Mouse (Mus musculus): ENCODE data around the gene Adamts10. TPM values are rescaled to one million over a fixed set of nuclear protein-coding genes. Genes with fewer than 3 reads are reported as not detected.

The Adamts10 gene
- polyA plus RNA-seq, 1 experiment from 2014 or later, result 45.9 TPM

- no peak overlapping the region for H3K4me2 ChIP-seq (ENCODE audit: low read depth, low read length)
- ATAC-seq (ENCODE audit: low read depth), result no peak
- no peaks in the 10 kb centered on the region for H3K4me1 ChIP-seq (ENCODE audit: control insufficient read depth, insufficient read depth, low read length)
- WGBS, result 96% methylated on average over 4 of the region's 4 CpGs
- H3K27me3 ChIP-seq (ENCODE audit: control insufficient read depth, insufficient read depth, low read length), result no peaks in the 10 kb centered on the region
- no peak overlapping the region for H3K9ac ChIP-seq (replicated peaks; ENCODE audit: low read depth, low read length)
- no peak overlapping the region for H3K27ac ChIP-seq (ENCODE audit: low read depth, low read length)
- H3K36me3 ChIP-seq (ENCODE audit: control insufficient read depth, insufficient read depth, low read length), result peaks cover 26% of the 10 kb centered on the region; the same call in 1 of the 2 replicates
- no peaks in the 10 kb centered on the region for H3K9me3 ChIP-seq (ENCODE audit: control insufficient read depth, low read length)
- H3K4me3 ChIP-seq (ENCODE audit: low read depth, low read length), result no peak overlapping the region
These were observed 15.9 kb downstream of the Adamts10 start for GRCm38 (mm10) chr17:33539878-33540277.

- no peaks in the 10 kb centered on the region for H3K27me3 ChIP-seq (ENCODE audit: control insufficient read depth, insufficient read depth, low read length)
- peaks cover 19% of the 10 kb centered on the region for H3K36me3 ChIP-seq (ENCODE audit: control insufficient read depth, insufficient read depth, low read length)
- H3K9ac ChIP-seq (replicated peaks; ENCODE audit: low read depth, low read length), result no peak overlapping the region
- ATAC-seq (ENCODE audit: low read depth), result no peak
- no peak overlapping the region for H3K4me3 ChIP-seq (ENCODE audit: low read depth, low read length)
- H3K27ac ChIP-seq (ENCODE audit: low read depth, low read length), result no peak overlapping the region
- WGBS, result 98% methylated on average over 6 of the region's 6 CpGs
- H3K4me2 ChIP-seq (ENCODE audit: low read depth, low read length), result no peak overlapping the region
- no peaks in the 10 kb centered on the region for H3K4me1 ChIP-seq (ENCODE audit: control insufficient read depth, insufficient read depth, low read length)
- no peaks in the 10 kb centered on the region for H3K9me3 ChIP-seq (ENCODE audit: control insufficient read depth, low read length)
These were observed 25.2 kb downstream of the Adamts10 start for GRCm38 (mm10) chr17:33549212-33549611.

GRCm38 (mm10) chr17:33550388-33550787 is 26.4 kb downstream of the Adamts10 start:
- Histone ChIP-seq H3K4me2 (ENCODE audit: low read depth, low read length) (no peak overlapping the region), H3K9me3 (ENCODE audit: control insufficient read depth, low read length) (no peaks in the 10 kb centered on the region), H3K4me1 (ENCODE audit: control insufficient read depth, insufficient read depth, low read length) (no peaks in the 10 kb centered on the region), H3K9ac (replicated peaks; ENCODE audit: low read depth, low read length) (no peak overlapping the region), H3K27me3 (ENCODE audit: control insufficient read depth, insufficient read depth, low read length) (no peaks in the 10 kb centered on the region), H3K4me3 (ENCODE audit: low read depth, low read length) (no peak overlapping the region), H3K36me3 (ENCODE audit: control insufficient read depth, insufficient read depth, low read length) (peaks cover 19% of the 10 kb centered on the region), H3K27ac (ENCODE audit: low read depth, low read length) (no peak overlapping the region)
- WGBS, result 89% methylated on average over 10 of the region's 10 CpGs
- ATAC-seq (ENCODE audit: low read depth), result no peak

GRCm38 (mm10) chr17:33552113-33552512 is 28.1 kb downstream of the Adamts10 start:
- H3K4me1 ChIP-seq (ENCODE audit: control insufficient read depth, insufficient read depth, low read length), result no peaks in the 10 kb centered on the region
- H3K4me3 ChIP-seq (ENCODE audit: low read depth, low read length), result no peak overlapping the region
- H3K36me3 ChIP-seq (ENCODE audit: control insufficient read depth, insufficient read depth, low read length), result peaks cover 19% of the 10 kb centered on the region
- no peak overlapping the region for H3K9ac ChIP-seq (replicated peaks; ENCODE audit: low read depth, low read length)
- H3K27me3 ChIP-seq (ENCODE audit: control insufficient read depth, insufficient read depth, low read length), result no peaks in the 10 kb centered on the region
- ATAC-seq (ENCODE audit: low read depth), result no peak
- 94% methylated on average over 4 of the region's 4 CpGs for WGBS
- H3K27ac ChIP-seq (ENCODE audit: low read depth, low read length), result no peak overlapping the region
- no peaks in the 10 kb centered on the region for H3K9me3 ChIP-seq (ENCODE audit: control insufficient read depth, low read length)
- H3K4me2 ChIP-seq (ENCODE audit: low read depth, low read length), result no peak overlapping the region

GRCm38 (mm10) chr17:33552964-33553363 is 29.0 kb downstream of the Adamts10 start:
- ATAC-seq (ENCODE audit: low read depth), result no peak
- Histone ChIP-seq H3K4me1 (ENCODE audit: control insufficient read depth, insufficient read depth, low read length) (no peaks in the 10 kb centered on the region), H3K9ac (replicated peaks; ENCODE audit: low read depth, low read length) (no peak overlapping the region), H3K4me3 (ENCODE audit: low read depth, low read length) (no peak overlapping the region), H3K27me3 (ENCODE audit: control insufficient read depth, insufficient read depth, low read length) (no peaks in the 10 kb centered on the region), H3K9me3 (ENCODE audit: control insufficient read depth, low read length) (no peaks in the 10 kb centered on the region), H3K4me2 (ENCODE audit: low read depth, low read length) (no peak overlapping the region), H3K36me3 (ENCODE audit: control insufficient read depth, insufficient read depth, low read length) (peaks cover 19% of the 10 kb centered on the region), H3K27ac (ENCODE audit: low read depth, low read length) (no peak overlapping the region)
- 60% methylated on average over 4 of the region's 4 CpGs for WGBS

GRCm38 (mm10) chr17:33554536-33554935 is 30.5 kb downstream of the Adamts10 start:
- H3K9me3 ChIP-seq (ENCODE audit: control insufficient read depth, low read length), result no peaks in the 10 kb centered on the region
- no peak overlapping the region for H3K4me3 ChIP-seq (ENCODE audit: low read depth, low read length)
- ATAC-seq (ENCODE audit: low read depth), result no peak
- H3K27ac ChIP-seq (ENCODE audit: low read depth, low read length), result no peak overlapping the region
- no peak overlapping the region for H3K9ac ChIP-seq (replicated peaks; ENCODE audit: low read depth, low read length)
- H3K4me1 ChIP-seq (ENCODE audit: control insufficient read depth, insufficient read depth, low read length), result no peaks in the 10 kb centered on the region
- WGBS, result 97% methylated on average over 1 of the region's 1 CpGs
- no peak overlapping the region for H3K4me2 ChIP-seq (ENCODE audit: low read depth, low read length)
- H3K36me3 ChIP-seq (ENCODE audit: control insufficient read depth, insufficient read depth, low read length), result peaks cover 10% of the 10 kb centered on the region
- H3K27me3 ChIP-seq (ENCODE audit: control insufficient read depth, insufficient read depth, low read length), result no peaks in the 10 kb centered on the region

GRCm38 (mm10) chr17:33555223-33555855 is 31.3 kb downstream of the Adamts10 start, which contains the start of gene Myo1f:
Gene Myo1f, plus strand, starts transcription at chr17:33555707.
- 0 out of 2 replicates have a peak, but pooled peaks cover 7% of the 10 kb centered on the region for H3K36me3 ChIP-seq (ENCODE audit: control insufficient read depth, insufficient read depth, low read length)
- no peaks in the 10 kb centered on the region for H3K4me1 ChIP-seq (ENCODE audit: control insufficient read depth, insufficient read depth, low read length)
- H3K27me3 ChIP-seq (ENCODE audit: control insufficient read depth, insufficient read depth, low read length), result no peaks in the 10 kb centered on the region
- no peak within 1 kb of the TSS for H3K27ac ChIP-seq (ENCODE audit: low read depth, low read length)
- H3K9me3 ChIP-seq (ENCODE audit: control insufficient read depth, low read length), result no peaks in the 10 kb centered on the region
- H3K9ac ChIP-seq (replicated peaks; ENCODE audit: low read depth, low read length), result no peak within 1 kb of the TSS
- 39% methylated on average over 6 of the region's 6 CpGs for WGBS
- ATAC-seq (ENCODE audit: low read depth), result no peak
- H3K4me3 ChIP-seq (ENCODE audit: low read depth, low read length), result no peak within 1 kb of the TSS
- no peak within 1 kb of the TSS for H3K4me2 ChIP-seq (ENCODE audit: low read depth, low read length)

- 82% methylated on average over 4 of the region's 4 CpGs for WGBS
- ATAC-seq (ENCODE audit: low read depth), result no peak
- Histone ChIP-seq H3K27ac (ENCODE audit: low read depth, low read length) (no peak overlapping the region), H3K36me3 (ENCODE audit: control insufficient read depth, insufficient read depth, low read length) (no peaks in the 10 kb centered on the region), H3K4me1 (ENCODE audit: control insufficient read depth, insufficient read depth, low read length) (no peaks in the 10 kb centered on the region), H3K4me2 (ENCODE audit: low read depth, low read length) (no peak overlapping the region), H3K9me3 (ENCODE audit: control insufficient read depth, low read length) (no peaks in the 10 kb centered on the region), H3K9ac (replicated peaks; ENCODE audit: low read depth, low read length) (no peak overlapping the region), H3K27me3 (ENCODE audit: control insufficient read depth, insufficient read depth, low read length) (no peaks in the 10 kb centered on the region), H3K4me3 (ENCODE audit: low read depth, low read length) (no peak overlapping the region)
These were observed 33.9 kb downstream of the Adamts10 start for GRCm38 (mm10) chr17:33557922-33558321.

- Histone ChIP-seq H3K4me2 (ENCODE audit: low read depth, low read length) (no peak overlapping the region), H3K27me3 (ENCODE audit: control insufficient read depth, insufficient read depth, low read length) (no peaks in the 10 kb centered on the region), H3K36me3 (ENCODE audit: control insufficient read depth, insufficient read depth, low read length) (no peaks in the 10 kb centered on the region), H3K9me3 (ENCODE audit: control insufficient read depth, low read length) (no peaks in the 10 kb centered on the region), H3K27ac (ENCODE audit: low read depth, low read length) (no peak overlapping the region), H3K4me3 (ENCODE audit: low read depth, low read length) (no peak overlapping the region), H3K4me1 (ENCODE audit: control insufficient read depth, insufficient read depth, low read length) (no peaks in the 10 kb centered on the region), H3K9ac (replicated peaks; ENCODE audit: low read depth, low read length) (no peak overlapping the region)
- no peak for ATAC-seq (ENCODE audit: low read depth)
- 75% methylated on average over 2 of the region's 2 CpGs for WGBS
These were observed 39.6 kb downstream of the Adamts10 start for GRCm38 (mm10) chr17:33563527-33564076.

Data from neural tube, embryonic 14.5 days (tissue).